11 mouse cellular contexts compared by ENCODE assay signal in the genomic region with DNA sequence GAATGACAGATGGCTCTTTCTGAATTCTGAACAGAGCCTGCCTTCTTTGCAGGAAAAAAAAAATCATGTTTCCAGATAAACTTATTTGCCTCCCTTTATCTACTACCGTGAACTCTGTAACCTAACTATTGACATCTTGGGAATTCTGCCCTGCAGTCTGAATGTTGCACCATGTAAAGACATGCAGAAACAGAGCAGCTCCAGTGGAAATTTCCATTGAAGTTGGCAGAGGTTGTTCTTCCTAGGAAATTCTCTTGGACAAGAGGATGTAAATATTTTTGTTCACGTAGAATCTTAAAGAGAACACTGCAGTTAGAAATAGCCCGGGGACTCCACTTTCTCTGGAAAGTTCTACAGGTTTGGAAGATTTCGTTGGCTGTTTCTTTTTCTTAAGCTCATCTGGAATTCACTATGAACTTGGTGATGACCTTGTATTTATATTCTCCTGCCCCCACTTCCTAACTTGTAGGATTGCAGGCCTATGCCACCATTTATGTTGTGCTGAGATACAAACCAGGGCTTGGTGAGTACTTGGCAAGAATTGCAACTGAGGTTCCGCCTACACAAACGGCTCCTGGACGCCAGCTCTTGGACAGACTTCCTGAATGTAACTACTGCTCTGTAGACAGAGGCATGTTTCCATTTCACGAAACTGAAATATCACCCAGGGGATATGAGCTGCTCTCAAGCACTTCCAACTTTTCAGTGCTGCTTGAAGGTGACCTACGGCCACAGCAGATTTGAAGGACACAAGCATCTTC.
DNase-seq lines count a peak whose midpoint lies in the region; ATAC-seq and TF ChIP-seq lines count a peak whose summit lies in the region.
"Had no signal": no experiment of that assay in that cellular context is flagged by ENCODE, and none has a peak within 500 bp of the region (broad histone marks: within the 10 kb centered on the region; RNA-seq: fewer than 3 reads in every experiment).

No protein-coding gene starts in this region.

- intact Hi-C loops in heart, postnatal 36 days (cut with DNase I) = no loop called here
- intact Hi-C loops in heart, postnatal 10 days (cut with DNase I) = no loop called here

- no peak for TF ChIP-seq POLR2A in limb, embryonic 14.5 days (IDR thresholded peaks at IDR 0.05; ENCODE audit: borderline replicate concordance, extremely low read depth, insufficient read depth, insufficient read length)

- no peak for DNase-seq in heart, postnatal 36 days
- DNase-seq in limb, embryonic 14.5 days (ENCODE audit: low spot score) = peak; percentile 17
- DNase-seq in limb, embryonic 10.5 days (ENCODE audit: low spot score) = no peak
- DNase-seq in heart, postnatal 10 days = peak; percentile 12 to 23
- DNase-seq in right cerebral cortex, postnatal 36 days (ENCODE audit: low spot score in 2 of 2) = peak; percentile 48 to 61
- no peak for DNase-seq in forebrain, embryonic 14.5 days (ENCODE audit: low spot score)
- DNase-seq: cerebellum, adult 11-12 months had no signal

- no peaks in the 10 kb centered on the region; the same call in 1 of the 2 replicates for H3K9me3 ChIP-seq in heart, embryonic 16.5 days (replicated peaks; ENCODE audit: control insufficient read depth, low read length)
- H3K9me3 ChIP-seq in limb, embryonic 14.5 days (ENCODE audit: control insufficient read depth, low read length) = no peaks in the 10 kb centered on the region
- no peaks in the 10 kb centered on the region for H3K9me3 ChIP-seq in limb, embryonic 10.5 days (replicated peaks)
- no peaks in the 10 kb centered on the region for H3K9me3 ChIP-seq in forebrain, embryonic 14.5 days (replicated peaks; ENCODE audit: control insufficient read depth, low read length)
- H3K9me3 ChIP-seq: limb, embryonic 12.5 days had no signal

- H3K4me2 ChIP-seq in heart, embryonic 16.5 days (ENCODE audit: low read depth, low read length) = no peak overlapping the region
- H3K4me2 ChIP-seq in limb, embryonic 14.5 days (replicated peaks; ENCODE audit: low read depth, low read length, severe bottlenecking) = no peak overlapping the region
- no peak overlapping the region for H3K4me2 ChIP-seq in forebrain, embryonic 14.5 days (ENCODE audit: low read length)
- H3K4me2 ChIP-seq: limb, embryonic 12.5 days had no signal

- H3K27me3 ChIP-seq in heart, embryonic 16.5 days (ENCODE audit: control insufficient read depth, insufficient read depth, low read length) = no peaks in the 10 kb centered on the region
- no peaks in the 10 kb centered on the region for H3K27me3 ChIP-seq in limb, embryonic 14.5 days (ENCODE audit: control insufficient read depth, insufficient read depth, low read length)
- H3K27me3 ChIP-seq in limb, embryonic 10.5 days (ENCODE audit: low read depth, poor library complexity, severe bottlenecking) = no peaks in the 10 kb centered on the region
- no peaks in the 10 kb centered on the region for H3K27me3 ChIP-seq in forebrain, embryonic 14.5 days (replicated peaks; ENCODE audit: control insufficient read depth, insufficient read depth, low read length)
- H3K27me3 ChIP-seq: limb, embryonic 12.5 days had no signal

- no peak overlapping the region for H3K4me3 ChIP-seq in heart, embryonic 16.5 days (ENCODE audit: low read length)
- H3K4me3 ChIP-seq in limb, embryonic 14.5 days (replicated peaks; ENCODE audit: low read length) = no peak overlapping the region
- no peak overlapping the region for H3K4me3 ChIP-seq in limb, embryonic 10.5 days
- no peak overlapping the region for H3K4me3 ChIP-seq in forebrain, embryonic 14.5 days (ENCODE audit: low read depth, low read length)
- H3K4me3 ChIP-seq: limb, embryonic 12.5 days had no signal

- H3K9ac ChIP-seq in heart, embryonic 16.5 days (ENCODE audit: low read length) = no peak overlapping the region
- no peak overlapping the region for H3K9ac ChIP-seq in limb, embryonic 14.5 days (ENCODE audit: low read depth, low read length, severe bottlenecking)
- no peak overlapping the region for H3K9ac ChIP-seq in forebrain, embryonic 14.5 days (ENCODE audit: low read length)
- H3K9ac ChIP-seq: limb, embryonic 12.5 days had no signal

- WGBS in heart, embryonic 16.5 days = 48% methylated on average over 9 of the region's 9 CpGs
- WGBS in limb, embryonic 14.5 days = 64% methylated on average over 9 of the region's 9 CpGs
- 89% methylated on average over 9 of the region's 9 CpGs for WGBS in limb, embryonic 10.5 days
- WGBS in forebrain, embryonic 14.5 days = 86% methylated on average over 9 of the region's 9 CpGs

- H3K4me1 ChIP-seq in heart, embryonic 16.5 days (ENCODE audit: control insufficient read depth, insufficient read depth, low read length) = peaks cover 7% of the 10 kb centered on the region
- peaks cover 9% of the 10 kb centered on the region; the same call in 1 of the 2 replicates for H3K4me1 ChIP-seq in limb, embryonic 14.5 days (ENCODE audit: control insufficient read depth, insufficient read depth, low read length)
- H3K4me1 ChIP-seq in limb, embryonic 10.5 days = 0 out of 2 replicates have a peak, but pooled peaks cover 5% of the 10 kb centered on the region
- no peaks in the 10 kb centered on the region for H3K4me1 ChIP-seq in forebrain, embryonic 14.5 days (ENCODE audit: control insufficient read depth, insufficient read depth, low read length)
- H3K4me1 ChIP-seq: limb, embryonic 12.5 days had no signal

- H3K36me3 ChIP-seq in heart, embryonic 16.5 days (ENCODE audit: control insufficient read depth, insufficient read depth) = no peaks in the 10 kb centered on the region
- no peaks in the 10 kb centered on the region for H3K36me3 ChIP-seq in limb, embryonic 14.5 days (ENCODE audit: control insufficient read depth, insufficient read depth, low read length)
- H3K36me3 ChIP-seq in limb, embryonic 10.5 days = no peaks in the 10 kb centered on the region
- no peaks in the 10 kb centered on the region for H3K36me3 ChIP-seq in forebrain, embryonic 14.5 days (ENCODE audit: control insufficient read depth, insufficient read depth, low read length)
- H3K36me3 ChIP-seq: limb, embryonic 12.5 days had no signal

- peak overlapping the region; percentile 58 for H3K27ac ChIP-seq in heart, embryonic 16.5 days (ENCODE audit: low read length)
- no peak overlapping the region for H3K27ac ChIP-seq in limb, embryonic 14.5 days (replicated peaks; ENCODE audit: low read depth, low read length)
- no peak overlapping the region for H3K27ac ChIP-seq in limb, embryonic 10.5 days
- H3K27ac ChIP-seq in forebrain, embryonic 14.5 days (ENCODE audit: low read depth, low read length) = no peak overlapping the region
- H3K27ac ChIP-seq: limb, embryonic 12.5 days; macrophage had no signal

- peak; percentile 73 for ATAC-seq in heart, embryonic 16.5 days (replicated peaks; ENCODE audit: extremely low read depth, insufficient read depth, low FRiP score)
- ATAC-seq in limb, embryonic 14.5 days (ENCODE audit: low FRiP score, low read depth) = no peak
- ATAC-seq in forebrain, embryonic 14.5 days = no peak
- ATAC-seq: inflammation-experienced regulatory T-cells, adult 6 months had no signal

Comparison
In these comparisons a context has a peak if more than half of its experiments do, and no peak if none do; other contexts are left out.
1. DNase-seq: peak in limb, embryonic 14.5 days (single experiment), heart, postnatal 10 days (2 of 2) and right cerebral cortex, postnatal 36 days (2 of 2); none in heart, postnatal 36 days (0 of 2), limb, embryonic 10.5 days (single experiment) and forebrain, embryonic 14.5 days (single experiment).